Mouse (Mus musculus): ENCODE results near the gene Vmn2r28.
"Not testable (repeated sequence)": the region's sequence is repeated elsewhere in the genome, so short reads cannot be mapped to it uniquely, and the experiment has no call there.

The Vmn2r28 gene

DNA sequence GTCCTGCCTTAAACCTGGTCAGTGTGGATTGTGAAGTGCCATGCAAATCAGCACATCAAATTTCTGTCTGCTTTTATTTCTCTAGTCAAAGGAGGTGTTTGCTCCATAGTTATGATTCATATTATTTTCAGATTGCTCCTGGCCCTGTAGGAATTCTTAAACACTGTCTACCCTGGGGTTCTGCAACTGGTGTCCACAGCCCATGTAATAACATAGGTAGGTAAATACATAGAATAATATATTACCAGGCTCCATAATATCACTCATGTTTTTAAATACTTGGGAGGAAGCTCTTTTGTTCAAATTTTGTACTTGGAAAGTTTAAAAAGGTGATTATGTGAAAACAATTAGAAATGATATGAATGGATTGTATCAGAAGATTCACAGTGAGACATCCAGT is at the start of gene Vmn2r28:
Gene Vmn2r28, minus strand, starts transcription at position 101 of the 400 bp plus-strand sequence.
- DNase-seq (ENCODE audit: low spot score): not testable (repeated sequence)

DNA sequence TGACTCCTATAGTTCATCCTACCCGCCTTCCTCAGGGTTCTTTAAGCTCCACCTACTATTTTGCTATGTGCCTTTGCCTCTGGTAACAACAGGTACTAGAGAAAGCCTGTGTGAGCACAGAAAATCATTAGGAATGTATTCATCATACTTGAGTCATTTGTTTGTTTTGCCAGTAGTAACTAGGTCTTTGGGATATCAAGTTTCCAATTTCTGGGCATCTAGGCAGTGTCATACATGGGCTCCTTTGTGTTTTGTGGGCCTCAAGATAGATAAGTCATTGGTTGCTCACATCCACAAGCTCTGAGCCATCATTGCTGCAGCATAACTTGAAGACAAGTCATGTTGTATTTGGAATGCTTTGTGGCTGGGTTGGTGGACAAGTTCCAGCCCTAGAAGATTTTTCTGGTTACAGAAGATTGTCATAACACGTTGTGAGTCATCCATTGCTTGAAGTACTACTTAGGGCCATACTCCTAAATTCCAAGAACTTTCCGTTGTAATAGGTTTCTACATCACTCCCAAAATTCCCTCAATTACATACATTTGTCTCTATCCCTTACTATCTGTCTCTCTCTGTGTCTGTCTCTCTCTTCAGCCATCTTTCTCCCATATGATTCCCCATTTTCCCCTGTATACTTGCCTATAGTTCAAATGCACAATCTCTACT is 47.1 kb upstream of the Vmn2r28 start:
- DNase-seq (ENCODE audit: low spot score): not testable (repeated sequence)

DNA sequence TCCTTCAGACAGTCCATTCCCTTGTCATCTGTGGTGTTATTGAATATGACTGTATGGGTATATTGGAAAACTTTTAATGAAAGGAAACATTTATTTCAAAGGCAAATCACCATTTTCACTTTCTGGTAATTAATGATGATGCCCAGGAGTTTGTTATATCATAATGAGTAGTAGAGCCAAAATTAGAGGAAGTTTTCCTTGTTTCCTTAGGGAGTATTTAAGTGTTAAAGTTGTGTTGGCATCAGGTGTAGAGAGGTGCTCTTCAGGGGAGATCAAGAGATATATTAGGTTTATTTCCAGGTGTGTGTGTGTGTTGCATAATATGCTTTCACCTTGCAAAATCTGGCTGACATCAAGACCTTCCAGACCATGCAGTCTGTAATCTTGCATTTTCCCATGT is 37.1 kb downstream of the Vmn2r28 start, which contains the start of gene Vmn1r59:
Gene Vmn1r59, minus strand, starts transcription at position 101 of the 400 bp plus-strand sequence.
- DNase-seq (ENCODE audit: low spot score): no peak

DNA sequence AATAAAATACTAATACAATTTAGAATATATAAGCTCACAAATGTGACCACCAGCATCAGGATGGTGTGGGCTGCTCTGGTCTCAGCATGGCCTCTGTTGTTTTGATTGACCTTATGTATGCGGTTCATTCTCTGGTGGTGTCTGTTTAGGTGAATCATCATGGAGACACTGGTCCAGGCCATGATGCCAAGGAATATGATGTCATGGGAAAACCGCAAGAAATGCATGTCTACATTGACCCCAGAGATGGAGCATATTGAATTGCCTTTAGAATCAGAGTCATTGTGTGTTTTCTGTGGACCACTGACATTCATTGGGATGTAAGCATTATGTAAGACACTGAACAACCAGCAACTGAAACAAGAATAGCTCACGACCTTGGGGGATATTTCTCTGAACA is 39.7 kb downstream of the Vmn2r28 start:
- not testable (repeated sequence) for DNase-seq (ENCODE audit: low spot score)

DNA sequence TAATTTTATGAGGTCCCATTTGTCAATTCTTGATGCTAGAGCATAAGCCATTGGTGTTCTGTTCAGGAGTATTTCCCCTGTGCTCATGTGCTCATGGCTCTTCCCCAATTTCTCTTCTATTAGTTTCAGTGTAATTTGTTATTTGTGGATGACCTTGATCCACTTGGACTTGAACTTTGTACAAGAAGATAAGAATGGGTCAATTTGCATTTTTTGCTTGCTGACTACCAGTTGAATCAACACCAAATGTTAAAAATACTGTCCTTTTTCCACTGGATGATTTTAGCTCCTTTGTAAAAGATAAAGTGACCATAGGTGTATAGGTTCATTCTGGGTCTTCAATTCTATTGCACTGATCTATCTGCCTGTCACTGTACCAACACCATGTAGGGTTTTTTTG is 45.1 kb downstream of the Vmn2r28 start:
- DNase-seq (ENCODE audit: low spot score): no peak
